Mouse (Mus musculus): Measurements from ENCODE around the gene Scaf1. TPM values are rescaled to one million over a fixed set of nuclear protein-coding genes. Genes with fewer than 3 reads are reported as not detected.
A peak's percentile ranks its signal among the peaks of the same experiment; 100 is the strongest.

Gene Scaf1
- polyA plus RNA-seq, 1 experiment: 32.3 TPM

DNA sequence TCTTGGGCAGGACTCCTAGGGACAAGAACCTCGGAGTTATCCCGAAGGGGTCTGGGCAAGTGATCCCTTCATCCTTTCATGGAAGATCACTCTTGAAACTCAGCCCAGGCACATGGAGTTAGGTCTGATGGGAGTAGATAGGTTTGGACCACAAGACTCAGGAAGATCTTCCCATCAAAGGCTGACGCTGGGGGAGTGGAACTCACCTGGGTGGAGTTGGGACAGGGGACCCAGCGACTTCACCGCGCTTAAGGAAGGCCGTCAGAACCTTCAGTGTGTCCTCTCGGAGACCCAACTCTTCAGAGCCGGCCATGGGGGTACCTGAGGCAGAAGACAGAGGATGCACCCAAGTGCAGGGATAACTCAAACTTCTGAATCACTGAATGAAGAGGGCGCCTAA is 19.5 kb downstream of the Scaf1 start:
- no peak for DNase-seq (ENCODE audit: low read depth, low spot score)
- WGBS: 7% methylated on average over 10 of the region's 10 CpGs

DNA sequence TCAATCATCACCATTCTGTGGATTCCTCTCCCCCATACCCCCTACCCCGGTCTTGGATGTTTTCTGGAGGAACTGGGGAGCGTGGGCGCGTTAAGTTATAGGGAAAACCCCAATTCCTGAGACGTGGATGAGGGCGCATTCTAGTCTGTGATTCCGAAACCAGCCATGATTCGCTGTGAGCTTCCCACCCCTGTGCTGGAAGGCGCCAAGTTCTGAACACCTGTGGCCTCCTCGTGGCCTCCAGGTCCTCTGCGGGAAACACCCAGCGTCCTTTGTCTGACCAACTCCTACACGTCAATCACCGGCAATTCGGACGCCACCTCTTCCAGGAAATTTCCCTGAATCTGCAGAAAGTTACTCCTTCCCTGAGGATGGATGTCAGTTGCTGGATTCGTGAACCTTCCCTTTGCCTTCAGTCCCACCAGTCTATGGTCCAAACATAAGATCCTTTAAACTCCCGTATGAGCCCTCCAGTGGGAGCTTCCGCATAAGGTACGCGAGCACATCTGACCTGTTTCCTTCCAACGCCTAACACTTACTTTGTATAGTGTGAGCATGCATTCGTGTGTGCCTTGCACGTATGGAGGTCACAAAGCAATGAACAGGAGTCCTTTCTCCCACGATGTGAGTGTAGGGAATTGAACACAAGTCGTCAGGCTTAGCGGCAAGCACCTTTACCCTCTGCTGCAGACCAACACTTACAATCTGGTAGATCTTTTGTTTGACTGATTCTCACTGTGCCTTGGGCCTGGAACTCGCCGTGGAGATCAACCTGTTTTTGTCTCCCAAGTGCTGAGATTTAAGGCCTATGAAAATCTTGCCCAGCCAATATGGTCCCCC is 29.1 kb downstream of the Scaf1 start:
- WGBS: under 1% methylated on average over 29 of the region's 29 CpGs
- DNase-seq (ENCODE audit: low read depth, low spot score): no peak

DNA sequence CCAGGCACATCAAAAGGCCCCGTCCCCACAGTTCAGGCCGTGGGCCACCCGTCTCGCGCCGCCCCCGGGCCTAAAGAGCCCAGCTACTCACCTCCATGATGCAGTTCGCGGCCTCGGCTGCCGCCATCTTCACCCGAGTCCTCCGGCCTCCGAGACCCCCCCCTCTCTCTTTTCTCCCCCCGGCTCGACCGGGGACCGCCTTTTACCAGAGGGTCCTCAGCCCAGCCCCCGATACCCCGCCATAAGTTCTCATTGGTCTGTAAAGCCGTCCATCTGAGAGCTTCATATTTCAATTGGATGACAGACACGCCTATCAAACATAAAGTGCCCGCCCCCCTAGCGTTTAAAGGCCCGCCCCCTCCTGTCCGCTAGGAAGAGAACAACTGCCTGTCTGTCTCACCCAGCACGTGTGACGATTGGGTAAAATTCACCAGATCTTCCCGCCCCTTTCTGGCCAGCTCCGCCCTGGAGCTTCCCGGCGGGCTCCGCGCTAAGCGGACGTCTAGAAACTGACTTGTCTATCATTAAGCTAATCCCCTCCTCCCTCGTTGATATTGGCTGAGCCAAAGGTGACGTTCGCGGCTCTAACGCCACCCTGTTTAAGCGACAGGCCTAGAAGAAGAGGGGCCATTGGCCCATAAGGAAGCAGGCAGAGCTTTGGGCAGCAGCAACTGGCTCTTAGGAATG is 29.8 kb downstream of the Scaf1 start, which contains the start of gene Prmt1:
TSS of gene Prmt1 (minus strand) at position 377 of the 687 bp plus-strand sequence.
- WGBS: 1% methylated on average over 42 of the region's 42 CpGs
- DNase-seq (ENCODE audit: low read depth, low spot score): peak; percentile 99

DNA sequence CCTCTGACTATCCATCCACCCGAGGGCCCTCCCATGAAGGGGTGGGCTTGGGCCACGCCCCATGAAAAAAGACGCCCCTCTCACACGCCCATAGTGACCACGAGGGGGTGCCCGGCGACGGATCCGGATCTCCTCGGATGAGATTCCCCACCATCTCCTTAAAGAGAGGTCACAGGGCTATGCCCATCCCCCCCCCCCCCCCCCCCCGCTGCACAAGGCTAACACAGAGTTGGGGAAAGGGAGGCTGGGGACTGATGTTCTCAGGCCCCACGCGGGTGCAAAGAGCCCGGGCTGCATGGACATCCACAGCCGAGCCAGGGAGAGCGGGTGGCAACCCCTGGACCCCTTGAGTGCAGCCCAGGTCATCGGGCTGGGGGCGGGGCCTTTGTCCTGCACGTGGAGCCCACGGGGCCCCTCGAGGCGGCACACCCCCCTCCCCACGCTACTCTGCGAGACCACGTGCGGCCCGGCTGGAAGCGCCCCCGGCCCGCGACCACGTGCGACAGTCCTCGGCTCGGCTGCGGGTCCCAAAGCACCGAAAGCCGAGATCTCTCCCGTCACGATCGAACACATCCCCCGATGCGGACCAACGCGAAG is 30.5 kb downstream of the Scaf1 start:
- 2% methylated on average over 44 of the region's 45 CpGs for WGBS
- DNase-seq (ENCODE audit: low read depth, low spot score): no peak

DNA sequence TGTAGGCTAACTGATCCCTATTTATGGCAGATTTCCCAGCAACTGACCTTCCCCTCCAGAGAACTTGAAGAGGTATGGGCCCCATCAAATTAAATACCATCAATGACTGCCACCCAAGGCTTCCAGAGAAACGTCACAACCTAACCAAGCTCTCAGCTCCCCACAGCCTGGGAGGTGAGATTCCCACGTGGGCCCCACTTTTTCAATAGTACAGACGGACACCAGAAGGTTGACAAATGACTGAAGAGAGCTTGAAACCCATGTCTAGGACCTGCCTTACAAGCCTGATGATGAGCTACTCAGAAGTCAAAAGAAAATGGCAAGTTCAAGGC is 31.4 kb downstream of the Scaf1 start:
- 44% methylated on average over 3 of the region's 3 CpGs for WGBS
- no peak for DNase-seq (ENCODE audit: low read depth, low spot score)

DNA sequence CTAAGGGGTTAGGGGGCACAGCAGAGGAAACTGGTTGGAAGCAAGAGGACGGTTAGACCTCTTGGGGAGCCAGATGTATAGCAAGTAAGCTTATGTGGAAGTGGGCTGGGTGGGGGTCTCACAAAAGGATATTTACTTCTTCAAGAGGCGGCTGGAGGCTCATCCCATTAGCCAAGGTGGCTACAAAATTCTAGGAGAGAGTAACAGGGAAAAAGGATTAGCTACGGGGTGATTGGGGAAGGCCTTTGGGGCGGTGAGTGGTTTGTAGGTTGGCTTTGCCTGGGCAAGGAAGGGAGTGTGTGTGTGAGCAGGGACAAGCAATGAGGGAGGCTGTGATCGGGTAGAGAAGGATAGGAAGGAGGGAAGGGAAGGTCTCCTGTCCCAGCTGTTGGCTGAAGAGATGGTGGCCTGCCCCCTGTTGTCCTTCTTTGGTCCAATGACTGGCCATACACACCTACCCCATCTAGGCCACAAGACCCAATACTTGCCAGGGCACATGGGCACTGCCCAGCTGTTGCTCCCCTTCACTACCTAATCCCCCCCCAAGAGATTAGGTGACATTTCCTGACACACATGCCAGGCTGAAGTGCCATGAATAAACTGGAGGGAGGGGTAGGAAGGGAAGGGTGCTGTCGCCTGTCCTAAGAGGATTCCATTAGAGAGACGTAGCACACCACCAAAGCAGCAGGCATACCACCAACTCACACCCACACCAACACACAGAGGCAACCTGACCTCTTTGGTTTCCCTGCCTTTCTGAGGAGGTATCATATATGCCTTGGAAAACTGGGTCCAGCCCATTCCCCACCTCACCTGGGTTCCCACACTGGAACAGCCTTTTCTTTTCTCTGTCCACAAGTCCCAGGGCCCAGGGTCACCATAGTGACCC is 32.0 kb downstream of the Scaf1 start:
- no peak for DNase-seq (ENCODE audit: low read depth, low spot score)
- WGBS: 74% methylated on average over 7 of the region's 7 CpGs

DNA sequence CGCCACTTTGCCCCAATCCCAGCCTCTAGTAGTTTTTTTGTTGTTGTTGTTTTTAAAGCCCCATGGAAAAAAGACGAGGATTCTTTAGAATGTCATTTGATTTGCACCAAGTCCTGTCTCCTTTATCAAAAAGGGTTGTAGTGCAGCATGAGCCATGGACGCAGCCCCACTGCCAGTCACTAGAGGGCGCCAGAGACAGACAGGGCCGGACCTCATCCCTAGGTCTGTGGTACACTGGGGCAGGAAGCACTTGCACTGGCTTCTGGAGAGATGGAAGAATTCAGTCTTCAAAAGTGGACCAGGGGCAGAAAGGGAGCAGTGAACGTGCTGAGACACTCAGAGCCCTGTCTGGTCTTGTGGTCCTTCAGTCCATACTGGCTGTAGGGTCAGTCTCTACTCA is 33.1 kb downstream of the Scaf1 start:
- DNase-seq (ENCODE audit: low read depth, low spot score): no peak
- 19% methylated on average over 6 of the region's 6 CpGs for WGBS

DNA sequence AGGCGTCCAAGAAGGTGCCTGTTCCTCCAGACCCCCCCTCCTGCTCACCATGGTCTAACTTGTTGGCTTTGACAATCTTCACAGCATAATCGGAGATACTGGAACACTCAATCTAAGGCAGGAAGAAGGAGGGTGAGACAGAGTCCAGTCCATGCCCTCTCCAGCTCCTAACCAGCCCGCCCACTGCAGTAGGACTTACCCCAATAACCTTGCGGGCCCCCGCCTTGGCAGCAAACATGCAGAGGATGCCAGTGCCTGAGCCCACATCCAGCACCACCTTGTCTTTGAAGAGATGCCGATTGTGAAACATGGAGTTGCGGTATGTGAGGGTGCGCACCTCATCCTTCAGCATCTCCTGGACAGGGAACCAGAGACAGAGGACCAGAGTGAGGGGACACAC is 34.6 kb downstream of the Scaf1 start:
- no peak for DNase-seq (ENCODE audit: low read depth, low spot score)
- 93% methylated on average over 8 of the region's 8 CpGs for WGBS

DNA sequence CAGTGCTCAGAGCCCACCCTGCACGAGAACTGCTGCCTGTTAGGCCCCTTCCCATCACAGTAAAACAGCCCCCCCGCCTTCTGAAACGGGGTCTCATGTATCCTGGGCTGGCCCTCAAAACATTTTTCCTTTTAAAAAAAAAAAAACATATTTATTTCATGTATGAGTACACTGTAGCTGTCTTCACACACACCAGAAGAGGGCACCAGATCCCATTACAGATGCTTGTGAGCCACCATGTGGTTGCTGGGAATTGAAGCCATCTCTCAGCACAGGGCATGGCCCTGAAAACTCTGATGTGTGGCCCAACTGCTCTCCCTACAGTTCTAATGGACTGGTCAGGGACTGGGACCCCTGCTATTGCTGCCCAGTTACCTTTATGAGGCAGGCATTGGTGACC is 37.9 kb downstream of the Scaf1 start:
- DNase-seq (ENCODE audit: low read depth, low spot score): no peak
- 94% methylated on average over 3 of the region's 3 CpGs for WGBS

DNA sequence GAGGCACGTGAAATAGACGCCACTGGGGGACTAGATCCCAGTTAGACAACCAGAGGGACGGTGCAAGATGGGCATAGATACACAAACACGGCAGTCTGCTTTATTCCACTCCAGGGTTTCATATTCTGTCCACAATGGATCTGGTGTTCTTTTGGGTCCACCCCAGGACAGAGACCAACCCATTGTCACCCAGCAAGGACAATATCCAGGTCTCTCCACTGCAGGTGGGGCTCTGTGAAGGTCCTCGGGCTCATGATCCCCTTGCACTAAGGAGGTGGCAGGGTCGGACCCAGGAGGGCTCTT is 41.1 kb downstream of the Scaf1 start:
- no peak for DNase-seq (ENCODE audit: low read depth, low spot score)
- WGBS: 18% methylated on average over 6 of the region's 6 CpGs

DNA sequence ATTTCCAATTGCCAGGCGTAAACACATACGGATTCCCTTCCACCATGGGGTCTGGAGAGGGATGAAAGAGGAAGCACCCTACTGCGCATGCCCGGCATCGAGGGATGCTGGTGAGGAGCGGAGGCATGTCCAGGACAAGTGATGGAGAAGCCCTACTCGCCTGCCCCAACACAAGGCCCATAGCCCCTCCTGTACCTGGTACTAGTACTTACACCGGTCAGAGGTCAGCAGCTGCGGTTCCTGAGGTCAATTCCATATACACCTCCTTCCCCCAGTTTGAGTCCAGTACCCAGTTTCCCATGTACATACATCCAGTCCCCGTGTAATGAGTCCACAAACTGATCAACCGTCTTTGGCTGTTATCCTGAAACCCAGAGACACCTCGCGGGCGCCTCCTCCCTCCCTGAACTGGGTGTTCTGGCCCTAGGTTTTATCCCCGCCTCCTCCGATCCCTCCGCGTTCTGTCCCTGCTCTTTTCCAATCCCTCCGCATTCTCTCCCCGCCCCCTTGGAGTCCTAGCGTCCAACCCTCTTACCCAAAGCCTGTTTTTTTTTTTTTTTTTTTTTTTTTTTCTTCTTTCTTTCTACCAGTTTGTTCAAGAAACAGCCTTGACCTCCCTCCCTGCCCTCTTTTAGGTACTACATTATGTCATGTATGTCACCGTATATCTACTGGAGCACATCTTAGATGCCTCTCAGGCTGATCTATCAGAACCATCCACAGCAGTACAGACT is 41.6 kb downstream of the Scaf1 start, which contains the start of gene Cpt1c:
TSS of gene Cpt1c (minus strand) at position 469 of the 734 bp plus-strand sequence.
- WGBS: 4% methylated on average over 22 of the region's 22 CpGs
- DNase-seq (ENCODE audit: low read depth, low spot score): no peak

DNA sequence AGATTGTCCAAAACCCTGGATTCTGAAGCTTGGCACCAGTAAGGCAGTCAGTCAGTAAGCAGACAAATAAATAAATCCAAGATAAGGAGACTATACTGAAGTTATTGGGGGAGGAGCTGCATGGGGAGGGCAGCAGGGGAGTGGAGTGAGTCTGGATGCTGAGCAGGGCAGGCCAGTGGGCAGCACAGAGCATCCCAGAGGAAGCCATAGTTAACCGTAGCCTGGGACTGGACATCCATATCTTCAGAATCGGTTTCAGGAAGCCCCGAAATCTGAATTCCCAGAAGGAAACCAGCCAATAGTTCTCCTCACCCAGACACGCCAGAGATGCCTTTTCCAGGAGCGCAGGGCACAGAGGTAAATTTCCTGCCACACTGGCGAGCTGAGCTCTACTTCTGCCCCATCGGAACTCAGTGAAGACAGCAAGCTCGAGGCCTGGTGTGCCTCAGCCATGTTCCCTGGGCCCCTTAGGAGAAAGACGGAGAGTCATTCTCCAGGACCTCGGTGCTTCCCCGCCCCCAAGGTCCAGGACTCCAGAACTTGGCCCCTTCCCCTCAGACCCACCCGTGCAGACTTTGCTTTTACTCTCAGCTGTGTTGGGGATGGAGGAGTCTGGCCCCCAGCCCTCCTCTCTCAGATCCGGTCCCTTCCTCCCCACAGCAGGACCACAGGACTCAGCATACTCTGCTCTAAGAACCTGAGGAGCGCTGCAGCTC is 42.6 kb downstream of the Scaf1 start:
- DNase-seq (ENCODE audit: low read depth, low spot score): no peak
- 52% methylated on average over 14 of the region's 14 CpGs for WGBS

DNA sequence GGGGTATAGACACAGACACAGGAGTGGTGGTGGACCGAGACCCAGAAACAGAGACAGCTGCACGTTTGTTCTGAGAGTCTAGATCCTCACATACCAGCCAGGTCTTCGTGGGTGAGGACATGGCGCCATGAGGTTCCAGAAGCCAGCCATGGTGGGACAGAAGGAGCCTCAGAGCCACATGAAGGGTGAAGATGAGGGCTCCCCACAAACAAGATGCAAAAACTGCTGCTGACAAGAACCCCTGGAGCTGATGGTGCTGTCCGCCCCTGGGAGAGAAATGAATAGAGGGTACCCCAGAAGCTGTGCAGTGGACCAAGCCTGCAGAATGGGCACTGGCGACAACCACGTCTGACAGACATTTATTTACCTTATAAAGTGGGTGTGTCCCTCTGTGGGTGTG is 45.0 kb downstream of the Scaf1 start:
- WGBS: 51% methylated on average over 7 of the region's 7 CpGs
- no peak for DNase-seq (ENCODE audit: low read depth, low spot score)

DNA sequence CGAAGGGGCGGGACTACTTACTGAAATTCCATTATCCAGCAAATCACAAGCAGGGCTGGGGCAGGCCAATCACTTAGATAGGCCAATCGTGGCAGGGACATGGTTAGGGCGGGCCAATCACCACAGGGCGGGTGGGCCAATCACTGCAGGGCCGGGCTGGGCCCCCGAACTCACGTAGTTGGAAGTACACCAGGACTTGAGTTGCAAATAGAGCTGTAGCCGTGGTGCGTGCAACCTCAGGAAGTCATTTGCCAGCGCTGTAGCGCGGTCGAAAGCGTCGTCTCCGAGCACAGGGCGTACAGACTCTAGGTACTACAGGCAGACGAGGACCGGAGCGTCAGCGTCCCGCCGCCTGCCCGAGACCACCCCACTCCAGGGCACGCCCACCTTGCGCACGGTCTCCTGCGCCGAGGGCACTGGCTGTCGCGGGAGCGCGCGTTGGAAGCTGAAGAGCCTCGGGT is 45.9 kb downstream of the Scaf1 start:
- DNase-seq (ENCODE audit: low read depth, low spot score): no peak
- under 1% methylated on average over 36 of the region's 36 CpGs for WGBS

DNA sequence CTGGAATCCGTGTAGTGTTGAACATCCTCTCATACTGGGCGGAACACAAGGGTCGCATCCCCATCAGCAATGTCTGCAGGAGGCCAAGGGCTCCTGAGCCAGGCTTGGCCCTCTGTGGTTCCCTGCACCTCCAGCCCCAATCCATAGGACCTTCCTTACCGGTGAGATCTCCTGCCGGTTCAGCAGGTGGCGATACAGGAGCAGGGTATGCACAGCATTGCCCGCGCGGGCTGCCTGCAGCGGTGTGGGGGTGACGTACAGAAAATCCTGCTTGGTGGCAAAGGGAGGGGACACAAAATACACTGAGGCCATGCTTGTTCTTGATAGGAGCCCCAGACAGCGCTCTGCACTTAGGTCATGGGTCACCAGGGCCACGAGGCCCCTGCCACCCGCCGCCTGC is 49.5 kb downstream of the Scaf1 start:
- DNase-seq (ENCODE audit: low read depth, low spot score): no peak
- 63% methylated on average over 15 of the region's 15 CpGs for WGBS

DNA sequence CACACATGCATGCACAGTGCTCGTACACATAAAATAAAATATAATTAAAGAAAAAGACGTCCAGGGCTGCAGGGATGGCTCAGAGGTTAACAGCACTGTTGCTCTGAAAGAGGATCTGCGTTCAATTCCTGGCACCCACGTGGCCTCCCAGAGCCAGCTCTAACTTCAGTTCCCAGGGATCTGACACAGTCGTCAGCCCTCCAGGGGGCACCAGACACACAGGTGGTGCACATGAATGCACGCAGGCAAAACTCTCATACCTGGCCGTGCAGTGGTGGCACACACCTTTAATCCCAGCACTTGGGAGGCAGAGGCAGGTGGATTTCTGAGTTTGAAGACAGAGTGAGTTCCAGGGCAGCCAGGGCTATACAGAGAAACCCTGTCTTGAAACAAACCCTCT is 50.2 kb downstream of the Scaf1 start:
- no peak for DNase-seq (ENCODE audit: low read depth, low spot score)
- WGBS: 38% methylated on average over 7 of the region's 7 CpGs

DNA sequence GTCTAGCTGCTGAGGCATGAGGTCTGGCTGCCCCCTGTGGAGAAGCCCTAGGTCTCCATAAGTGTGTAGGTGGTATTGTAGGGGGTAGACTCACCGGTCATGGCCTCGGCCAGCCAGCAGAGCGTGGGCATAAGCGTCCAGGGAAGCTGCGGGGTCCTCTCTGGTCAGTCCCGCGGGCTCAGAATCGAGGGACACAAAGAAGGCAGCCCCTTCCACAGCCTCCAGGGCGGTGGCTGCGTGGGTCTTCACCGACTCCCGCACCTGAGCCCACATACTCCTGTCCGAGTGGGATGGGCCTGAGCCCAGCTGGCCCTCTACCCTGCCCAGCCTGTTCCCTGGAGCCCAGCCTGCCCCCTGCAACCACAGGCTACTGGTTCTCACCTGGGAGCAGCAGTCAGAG is 51.2 kb downstream of the Scaf1 start:
- WGBS: 94% methylated on average over 13 of the region's 13 CpGs
- DNase-seq (ENCODE audit: low read depth, low spot score): no peak

DNA sequence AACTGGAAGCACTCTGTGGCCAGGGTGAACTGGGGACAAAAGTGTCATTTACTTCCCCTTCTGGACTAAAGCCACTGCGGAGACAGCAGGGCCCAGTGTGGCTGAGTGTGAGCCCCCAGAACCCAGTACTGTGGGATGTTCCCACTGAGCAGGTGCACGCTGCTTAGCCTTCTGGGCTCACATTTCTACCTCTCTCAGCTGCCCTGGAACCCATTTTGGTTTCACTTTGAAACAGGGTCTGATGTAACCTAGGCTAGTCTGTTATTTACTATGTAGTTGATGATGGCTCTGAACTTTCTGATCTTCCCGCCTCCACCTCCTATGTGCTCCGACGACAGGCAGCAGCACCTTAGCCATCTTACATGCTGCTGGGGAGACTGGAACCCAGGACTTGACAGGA is 53.3 kb downstream of the Scaf1 start:
- DNase-seq (ENCODE audit: low read depth, low spot score): no peak
- WGBS: 73% methylated on average over 5 of the region's 5 CpGs

DNA sequence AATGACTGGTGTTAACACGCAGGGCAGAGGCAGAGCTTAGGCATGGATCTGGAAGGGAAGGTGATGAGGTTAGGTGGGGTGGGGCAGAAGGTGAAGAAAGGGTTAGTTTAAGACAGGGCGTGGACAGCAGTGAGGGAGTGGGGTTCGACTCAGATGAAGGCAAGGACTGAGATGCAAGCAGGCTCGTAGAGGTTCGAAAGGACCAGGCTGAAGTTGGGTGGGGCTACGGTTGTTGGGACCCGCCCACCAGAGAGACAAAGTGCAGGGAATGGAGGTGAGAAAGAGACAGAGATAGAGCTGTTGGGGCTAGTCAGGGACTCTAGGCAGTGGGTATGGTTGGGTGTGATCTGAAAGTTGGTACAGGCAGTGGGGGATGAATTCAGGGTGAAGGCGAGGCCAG is 53.8 kb downstream of the Scaf1 start:
- WGBS: 30% methylated on average over 8 of the region's 8 CpGs
- DNase-seq (ENCODE audit: low read depth, low spot score): no peak
